Mouse (Mus musculus): Measurements from ENCODE around the gene Isy1.

Gene Isy1

DNA sequence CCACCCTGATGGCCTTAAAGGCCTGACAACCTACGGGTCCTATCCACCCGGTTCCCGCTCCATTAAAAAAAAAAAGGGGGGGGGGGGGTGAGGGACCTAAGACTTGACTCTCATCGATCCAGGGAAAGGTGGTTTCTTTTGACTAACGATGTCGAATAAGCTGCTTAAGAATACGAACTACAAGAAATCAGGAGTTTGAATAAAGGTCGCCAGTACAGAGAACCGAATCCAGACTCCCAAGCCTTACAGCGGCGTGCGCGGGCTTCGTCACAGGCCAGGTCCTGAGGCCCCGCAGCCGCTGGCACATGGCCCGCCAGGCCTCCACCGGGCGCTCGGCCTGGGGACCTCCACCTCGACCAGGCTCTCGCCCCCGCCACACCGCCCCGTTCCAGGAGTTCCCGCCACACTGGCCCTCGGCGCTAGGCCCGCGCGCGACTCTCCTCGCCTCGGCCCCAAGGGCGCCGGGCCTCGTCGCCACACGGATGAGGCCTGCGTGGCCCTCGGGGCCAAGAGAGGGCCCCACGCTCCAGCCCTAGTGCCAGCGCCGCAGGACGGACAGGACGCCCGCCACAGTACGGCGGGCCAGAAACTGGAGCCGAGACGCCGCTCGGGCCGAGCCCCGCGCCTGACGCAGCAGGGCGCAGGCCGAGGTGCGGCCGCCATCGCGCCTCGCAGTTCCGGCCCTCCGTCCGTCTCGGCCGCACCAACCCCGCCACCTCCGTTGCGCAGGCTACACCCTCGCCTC is 11.7 kb upstream of the Isy1 start:
- no peak for DNase-seq (ENCODE audit: low read depth)

DNA sequence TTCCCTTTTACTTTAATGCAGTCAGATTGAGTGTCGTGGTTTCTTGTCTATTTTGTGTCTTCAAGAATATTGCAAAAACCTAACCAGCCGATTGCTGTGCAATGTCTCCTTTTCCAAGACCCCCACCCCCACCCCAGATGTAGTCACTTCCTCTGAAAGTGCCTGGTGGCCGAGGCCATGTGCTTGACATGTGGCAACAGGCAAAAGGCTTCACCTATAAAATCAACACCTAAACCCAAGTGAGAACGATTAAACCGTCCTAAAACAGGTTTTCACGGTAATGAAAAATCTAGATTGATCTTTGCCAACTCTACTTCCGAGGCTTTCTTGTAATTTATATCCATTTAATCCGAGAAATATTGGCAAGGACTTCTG is 11.2 kb upstream of the Isy1 start:
- peak; percentile 91 for DNase-seq (ENCODE audit: low read depth)

DNA sequence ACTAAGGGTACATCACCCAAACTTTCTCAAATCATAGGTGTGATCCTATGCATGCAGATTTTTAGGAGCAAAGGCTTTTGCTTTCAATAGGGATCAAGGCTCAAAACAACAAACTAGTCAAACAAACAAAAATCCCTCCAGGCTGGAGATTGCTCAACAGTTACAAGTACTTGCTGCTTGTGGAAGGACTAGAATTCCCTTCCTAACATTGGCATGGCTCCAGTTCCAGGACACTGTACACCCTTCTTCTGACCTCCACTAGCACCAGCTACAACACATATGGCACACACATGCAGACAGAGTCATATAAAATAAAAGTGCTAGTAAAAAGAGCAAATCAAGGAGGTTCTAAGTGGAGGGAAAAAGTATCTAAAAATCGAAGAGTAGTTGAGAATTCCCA is 8.2 kb upstream of the Isy1 start:
- DNase-seq (ENCODE audit: low read depth), result no peak

DNA sequence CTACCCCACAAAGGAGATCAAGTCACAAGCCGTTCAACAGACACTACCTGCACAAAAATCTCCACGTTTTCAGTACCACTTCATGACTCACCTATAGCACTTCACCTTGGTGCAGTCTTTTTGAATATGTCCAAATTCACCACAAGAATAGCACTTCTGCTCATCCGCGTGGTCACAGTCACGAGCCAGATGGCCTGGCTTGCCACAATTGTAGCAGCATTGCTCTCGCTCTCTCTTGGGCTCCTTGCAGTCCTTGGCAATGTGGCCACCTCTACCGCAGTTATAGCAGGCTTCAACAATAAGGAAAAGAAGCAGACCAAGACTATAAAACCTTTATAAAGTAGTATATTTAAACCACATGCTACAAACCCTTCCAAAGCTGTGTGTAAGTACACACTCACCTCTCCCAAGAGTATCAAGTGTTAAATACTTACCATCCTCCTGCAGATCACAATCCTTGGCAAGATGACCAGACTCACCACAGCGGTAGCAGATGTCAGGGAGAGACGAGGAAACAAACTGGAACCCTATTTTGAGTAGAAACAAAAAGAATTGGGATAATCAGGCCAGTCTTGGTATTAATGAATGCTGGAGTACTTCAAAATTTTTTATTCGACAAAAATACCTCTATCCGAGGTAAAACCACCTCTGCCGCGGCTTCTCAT is 6.6 kb upstream of the Isy1 start:
- no peak for DNase-seq (ENCODE audit: low read depth)

DNA sequence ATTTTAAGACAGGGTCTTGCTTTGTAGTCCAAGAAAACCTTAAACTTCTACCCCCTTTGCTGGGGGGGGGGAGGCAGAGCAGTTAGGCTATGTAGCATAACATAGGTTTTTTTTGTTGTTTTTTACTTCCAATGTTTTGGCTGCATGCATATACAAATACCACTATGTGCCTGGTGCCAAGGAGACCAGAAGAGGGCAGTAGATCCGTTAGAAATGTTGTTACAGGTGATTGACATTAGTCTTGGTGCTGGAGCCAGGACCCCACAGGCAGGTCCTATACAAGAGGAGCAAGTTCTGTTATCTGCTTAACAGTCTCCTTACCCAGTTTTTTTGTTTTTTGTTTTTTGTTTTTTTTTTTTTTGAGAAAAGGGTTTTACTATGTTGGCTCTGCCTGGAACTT is 3.7 kb upstream of the Isy1 start:
- peak; percentile 69 for DNase-seq (ENCODE audit: low read depth)

DNA sequence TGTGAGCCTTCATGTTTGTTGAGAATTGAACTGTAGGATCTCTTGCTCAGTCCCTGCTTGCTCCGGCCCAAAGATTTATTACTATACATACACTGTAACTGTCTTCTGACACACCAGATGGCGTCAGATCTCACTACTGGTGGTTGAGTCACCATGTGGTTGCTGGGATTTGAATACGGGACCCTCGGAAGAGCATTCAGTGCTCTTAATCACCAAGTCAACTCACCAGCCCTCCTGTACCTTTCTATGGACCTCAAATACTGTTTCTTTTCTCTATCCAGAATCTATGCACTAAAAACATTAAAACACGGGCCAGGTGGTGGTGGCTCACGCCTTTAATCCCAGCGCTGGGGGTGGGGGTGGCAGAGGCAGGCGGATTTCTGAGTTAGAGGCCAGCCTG is 3.0 kb upstream of the Isy1 start:
- DNase-seq (ENCODE audit: low read depth), result peak; percentile 68

DNA sequence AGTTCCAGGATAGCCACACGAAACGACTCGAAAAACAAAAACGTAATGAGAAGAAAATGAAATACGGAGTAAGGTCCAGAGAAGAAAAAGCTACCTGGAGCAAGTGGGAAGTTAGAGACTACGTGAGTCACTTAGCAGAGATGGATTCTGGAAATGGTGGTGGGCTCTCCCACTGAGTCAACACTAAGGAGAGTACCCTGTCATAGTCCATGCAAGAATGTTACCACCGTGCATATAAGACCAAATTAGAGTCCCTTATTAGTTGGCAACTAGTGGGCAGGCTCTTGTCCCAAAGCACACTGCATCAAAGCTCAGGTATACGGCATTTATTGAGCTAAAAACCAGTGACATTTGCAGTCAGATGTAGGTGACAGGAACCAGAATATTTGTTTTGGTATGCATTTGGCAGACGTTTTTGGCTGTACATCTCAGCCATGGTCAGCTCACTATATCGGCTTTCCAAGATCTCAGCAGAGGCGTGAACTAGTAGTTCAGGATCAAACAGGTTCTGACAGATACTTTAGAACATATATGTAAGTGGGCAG is 1.3 kb upstream of the Isy1 start:
- peak; percentile 32 for DNase-seq (ENCODE audit: low read depth)

DNA sequence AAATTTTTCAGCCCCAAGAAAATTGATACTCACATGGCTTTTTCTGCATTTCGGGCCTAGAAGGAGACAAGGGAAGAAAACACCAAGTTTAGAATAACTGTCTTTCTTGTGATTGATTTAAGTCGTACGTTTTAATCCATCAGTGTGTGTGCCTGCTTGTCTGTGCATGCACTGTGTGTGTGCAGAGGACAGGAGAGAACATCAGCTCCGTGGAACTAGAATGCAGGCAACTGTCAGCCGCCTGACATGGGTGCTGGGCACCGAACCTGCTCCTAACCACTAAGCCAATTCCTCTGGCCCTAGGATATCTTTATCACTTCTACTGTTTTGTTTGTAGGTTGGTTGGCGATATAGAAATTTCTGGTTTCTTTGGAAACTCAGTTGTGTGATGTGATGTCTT is 2.9 kb downstream of the Isy1 start, which contains the start of gene Gm45140:
Gene Gm45140 (minus strand): TSS at position 101 of the 400 bp plus-strand sequence.
- DNase-seq (ENCODE audit: low read depth), result no peak

DNA sequence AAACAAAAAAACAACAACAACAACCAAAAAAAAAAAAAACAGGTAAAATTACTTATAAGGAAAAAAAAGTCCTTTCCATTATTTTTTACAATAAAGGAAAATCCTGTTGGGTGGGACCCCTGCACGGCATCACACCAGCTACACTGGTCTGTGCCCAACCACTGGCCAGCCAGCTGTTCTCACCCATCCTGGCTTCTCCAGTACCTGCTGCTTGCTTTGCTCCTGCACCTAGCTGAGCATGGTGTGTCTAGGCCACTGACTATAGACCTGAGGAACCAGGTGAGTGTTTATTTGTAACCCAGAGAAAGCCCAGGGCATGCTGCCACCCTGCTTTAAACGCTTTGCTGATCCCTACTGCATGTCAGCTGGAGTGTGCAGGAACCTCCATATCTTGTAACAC is 18.2 kb downstream of the Isy1 start:
- DNase-seq (ENCODE audit: low read depth), result no peak

DNA sequence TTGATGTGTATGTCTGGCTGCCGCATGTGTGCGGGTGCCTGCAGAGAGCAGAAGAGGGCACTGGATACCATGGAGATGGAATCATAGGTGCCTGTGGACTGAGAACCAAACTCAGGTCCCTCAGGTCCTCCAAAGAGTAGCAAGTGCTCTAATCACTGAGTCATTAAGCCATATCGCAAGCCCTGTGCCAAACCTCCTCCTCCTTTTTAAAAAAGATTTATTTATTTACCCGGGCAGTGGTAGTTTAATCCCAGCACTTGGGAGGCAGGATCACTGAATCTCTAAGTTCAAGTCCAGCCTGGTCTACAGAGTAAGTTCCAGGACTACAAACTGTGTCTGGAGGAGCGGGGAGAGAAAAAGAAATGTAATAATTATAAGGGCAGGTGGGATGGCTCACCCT is 24.1 kb downstream of the Isy1 start:
- no peak for DNase-seq (ENCODE audit: low read depth)

DNA sequence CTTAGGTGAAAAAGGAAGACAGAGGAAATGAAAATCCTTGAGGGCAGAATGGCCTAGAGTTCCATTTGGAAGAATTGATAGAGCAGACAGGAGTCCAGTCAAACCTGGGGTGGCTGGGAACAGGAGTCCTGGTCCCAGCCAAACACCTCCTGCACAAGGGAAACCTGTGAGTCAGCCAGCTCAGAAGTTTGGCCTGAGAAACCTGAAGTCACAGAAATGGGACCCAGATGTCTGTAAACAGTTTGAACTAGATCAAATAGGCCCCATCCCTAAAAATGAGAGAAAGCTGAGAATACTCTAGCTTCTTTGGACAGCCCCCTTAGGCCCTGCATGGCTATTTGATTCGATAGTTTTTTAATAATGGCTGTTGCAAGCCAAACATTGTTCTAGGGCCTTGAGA is 25.9 kb downstream of the Isy1 start:
- no peak for DNase-seq (ENCODE audit: low read depth)

DNA sequence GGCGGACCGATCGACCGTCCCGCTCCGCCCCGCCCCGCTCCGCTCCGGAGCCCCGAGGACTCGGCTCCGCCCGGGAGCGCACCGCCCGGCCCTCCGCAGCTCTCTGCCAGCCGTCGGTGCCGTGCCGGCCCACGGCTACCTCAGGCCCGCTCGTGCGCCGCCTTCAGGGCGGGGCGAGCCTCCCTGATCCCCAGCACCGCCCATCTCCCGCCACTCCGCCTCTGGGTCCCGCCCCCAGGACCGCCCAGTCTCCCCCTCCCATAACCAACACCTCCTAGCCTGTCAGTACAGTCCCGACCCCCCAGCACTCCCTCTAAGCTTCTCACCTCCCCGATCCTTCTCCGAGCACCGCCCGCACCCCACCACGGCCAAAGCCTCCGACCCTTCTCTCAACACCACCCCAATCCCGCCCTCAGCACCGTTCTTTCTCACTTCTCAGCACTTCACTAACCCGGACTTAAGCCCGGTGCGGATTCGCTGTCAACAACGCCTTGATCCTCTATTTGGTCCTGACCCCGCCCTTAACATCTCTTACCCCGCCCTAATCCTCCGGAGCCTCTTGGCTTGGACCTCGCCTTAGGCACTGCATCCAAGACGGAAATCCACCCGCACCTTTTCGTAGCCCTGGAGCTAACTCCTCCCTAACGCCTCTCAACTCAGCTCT is 26.8 kb downstream of the Isy1 start, which contains the start of gene Rab43:
Gene Rab43 (minus strand): TSS at position 490 of the 664 bp plus-strand sequence.
- DNase-seq (ENCODE audit: low read depth), result peak; percentile 69

DNA sequence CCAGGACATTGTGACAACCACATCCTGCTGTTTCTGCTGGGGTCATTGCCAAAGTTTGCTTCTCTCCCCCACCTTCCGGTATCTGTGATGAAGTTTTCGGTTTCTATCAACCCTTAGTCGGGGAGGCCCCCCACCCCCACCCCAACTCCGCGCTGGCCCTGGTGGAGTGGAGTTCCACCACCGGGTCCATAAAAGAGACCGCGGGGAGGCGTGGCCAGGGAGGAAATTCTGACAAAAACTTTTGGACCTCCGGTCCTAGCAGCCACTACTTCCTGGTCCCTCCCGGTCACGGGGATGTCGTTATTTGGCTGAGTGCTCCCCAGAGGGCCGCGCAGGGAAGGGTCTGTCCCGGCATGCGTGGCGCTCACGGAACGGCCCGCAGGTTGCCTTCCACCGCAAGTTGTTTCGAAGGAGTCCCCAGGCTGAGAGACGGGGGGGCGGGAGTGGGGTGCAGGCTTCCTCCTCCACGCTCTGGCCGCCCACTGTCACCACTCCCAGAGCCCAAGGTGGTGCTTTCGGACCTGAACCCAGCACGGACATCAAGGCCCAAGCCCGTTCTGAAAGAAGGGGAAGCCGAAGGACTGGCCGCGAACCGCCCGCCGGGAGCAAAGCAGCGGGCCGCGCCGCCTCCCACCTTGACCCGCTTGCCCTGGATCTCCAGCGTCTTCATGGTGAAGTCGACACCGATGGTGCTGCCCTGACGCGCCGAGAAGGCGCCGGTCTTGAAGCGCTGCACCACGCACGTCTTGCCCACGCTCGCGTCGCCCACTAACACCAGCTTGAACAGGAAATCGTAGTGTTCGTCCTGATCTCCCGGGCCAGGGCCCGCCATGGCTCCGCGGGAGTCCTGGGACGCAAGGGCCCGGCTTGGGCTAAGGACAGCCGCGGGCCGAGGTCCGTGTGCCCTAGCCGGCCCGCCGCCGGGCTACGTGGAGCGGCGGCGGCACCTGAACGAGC is 27.6 kb downstream of the Isy1 start:
- DNase-seq (ENCODE audit: low read depth), result peak; percentile 85

DNA sequence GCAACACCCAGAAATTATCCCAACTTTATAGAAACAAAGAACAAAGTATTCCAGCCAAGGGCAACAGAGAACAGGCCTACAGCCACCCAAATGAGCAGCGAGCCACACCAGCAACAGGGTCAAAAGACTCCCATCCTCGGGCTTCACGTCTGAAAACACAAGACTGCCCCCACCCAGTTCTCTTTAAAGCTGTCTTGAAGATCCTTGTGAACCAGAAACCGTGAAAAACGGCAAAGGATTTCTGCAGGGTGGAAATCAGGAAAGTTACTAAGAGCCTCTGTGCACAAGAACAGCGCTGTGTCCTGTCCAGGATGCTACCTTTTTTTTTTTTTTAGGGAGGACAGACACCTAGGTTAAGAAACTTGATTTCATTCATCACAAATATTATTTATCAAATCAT is 28.3 kb downstream of the Isy1 start:
- DNase-seq (ENCODE audit: low read depth), result no peak

DNA sequence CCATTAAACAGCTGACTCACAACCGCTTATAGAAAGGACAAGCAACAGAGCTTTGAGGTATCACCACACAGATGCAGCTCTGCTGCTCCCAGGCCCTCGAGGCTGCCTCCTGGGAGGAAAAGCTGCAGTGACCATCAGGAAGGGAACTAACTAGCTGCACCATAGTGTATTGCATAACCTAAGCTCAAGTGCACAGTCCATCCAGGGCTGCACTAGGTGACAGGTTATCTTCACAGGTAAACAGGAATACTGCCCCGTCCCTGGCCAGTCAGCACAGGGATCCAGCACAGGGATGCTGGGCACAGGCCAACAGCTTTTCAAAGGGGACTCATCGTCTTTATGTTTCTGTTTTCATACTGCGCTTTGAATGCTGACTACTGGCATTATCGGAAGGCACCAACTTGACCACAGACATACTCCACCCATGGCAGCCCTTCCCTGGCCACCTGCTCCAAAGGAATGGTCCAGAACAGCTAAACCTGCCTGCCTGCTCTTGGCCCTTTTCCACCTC is 28.9 kb downstream of the Isy1 start:
- DNase-seq (ENCODE audit: low read depth), result peak; percentile 60

DNA sequence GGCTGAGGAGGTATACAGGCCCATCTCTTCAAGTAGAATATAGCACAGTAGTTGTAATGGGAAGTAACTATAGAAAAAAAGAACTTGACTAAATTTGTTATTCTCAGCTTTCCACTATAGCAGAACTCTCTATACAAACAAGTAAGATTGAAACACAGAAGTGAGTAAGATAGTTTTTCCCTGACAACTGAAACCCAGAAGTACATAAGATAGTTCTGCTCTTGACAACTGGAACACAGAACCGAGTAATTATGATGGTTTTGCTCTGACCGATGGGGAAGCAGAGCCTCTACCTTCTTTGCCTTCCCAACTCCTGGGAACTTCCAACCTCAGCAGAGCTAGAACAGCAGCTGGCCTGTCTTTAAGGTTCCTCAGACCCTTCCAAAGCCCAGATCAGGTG is 29.5 kb downstream of the Isy1 start:
- DNase-seq (ENCODE audit: low read depth), result no peak

DNA sequence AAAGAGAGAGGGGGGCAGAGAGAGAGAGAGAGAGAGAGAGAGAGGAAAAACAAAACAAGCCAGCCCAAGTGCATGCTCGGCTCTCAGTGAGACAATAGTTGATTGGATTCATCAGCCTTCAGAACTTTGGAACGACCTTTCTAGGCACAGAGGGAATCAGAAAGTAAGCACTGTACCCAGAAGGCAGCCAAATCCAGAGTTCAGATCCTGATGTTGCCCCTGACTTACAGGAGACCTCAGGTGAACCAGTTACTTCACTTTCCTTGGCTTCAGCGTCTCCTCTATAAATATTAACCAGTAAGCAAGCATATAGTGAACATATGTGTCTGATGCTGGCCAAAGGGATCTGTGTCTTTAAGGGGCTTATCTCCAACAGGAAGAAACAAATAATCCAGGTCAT is 30.1 kb downstream of the Isy1 start:
- no peak for DNase-seq (ENCODE audit: low read depth)

DNA sequence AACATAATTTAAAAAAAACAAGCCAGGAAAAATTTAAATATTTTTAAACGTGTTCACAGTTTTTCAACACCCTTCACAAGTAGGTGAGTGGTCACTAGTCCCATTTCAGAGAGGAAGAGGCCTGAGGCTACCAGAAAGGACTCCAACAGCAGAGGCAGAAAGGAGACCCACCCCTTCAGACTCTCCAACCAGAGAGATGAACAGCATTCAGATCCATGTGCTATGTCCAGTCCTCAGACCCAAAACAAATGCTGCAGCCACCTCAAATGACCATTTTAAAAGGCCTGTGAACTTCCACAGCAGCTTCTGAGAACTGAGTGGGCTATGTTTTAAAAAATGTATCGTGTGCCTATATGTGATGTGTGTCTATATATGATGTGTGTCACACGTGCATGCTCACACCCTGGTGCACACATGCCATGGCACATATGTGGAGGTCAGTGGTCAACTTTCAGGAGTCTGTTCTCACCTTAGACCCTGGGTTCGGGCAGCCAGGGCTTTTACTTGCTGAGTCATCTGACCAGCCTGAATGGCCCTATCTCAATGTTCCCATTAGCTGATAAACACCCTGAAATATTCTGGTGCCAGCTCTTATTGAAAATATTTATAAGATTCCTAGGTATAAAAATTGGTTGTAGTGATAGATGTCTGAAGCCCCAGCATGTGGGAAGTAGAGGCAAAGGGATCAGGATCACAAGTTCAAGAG is 30.7 kb downstream of the Isy1 start:
- no peak for DNase-seq (ENCODE audit: low read depth)

DNA sequence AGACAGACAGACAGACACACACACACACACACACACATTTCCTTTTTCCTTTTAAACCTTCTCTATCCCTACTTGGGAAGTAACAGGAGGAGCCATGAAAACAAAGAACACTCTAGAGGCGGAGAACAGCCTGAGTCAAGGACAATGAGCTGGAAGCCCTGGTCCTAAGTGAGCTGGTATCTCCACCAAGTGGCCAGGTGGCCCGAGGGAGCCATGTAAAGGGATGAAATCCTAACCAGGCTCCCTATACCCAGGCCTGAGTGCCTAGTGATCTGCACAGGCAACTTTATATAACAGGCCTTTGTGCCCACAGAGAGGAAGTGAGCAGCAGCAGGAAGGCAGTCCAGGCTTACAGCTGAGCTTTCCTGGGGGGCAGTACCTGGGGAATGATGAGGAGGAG is 31.7 kb downstream of the Isy1 start:
- DNase-seq (ENCODE audit: low read depth), result peak; percentile 39

DNA sequence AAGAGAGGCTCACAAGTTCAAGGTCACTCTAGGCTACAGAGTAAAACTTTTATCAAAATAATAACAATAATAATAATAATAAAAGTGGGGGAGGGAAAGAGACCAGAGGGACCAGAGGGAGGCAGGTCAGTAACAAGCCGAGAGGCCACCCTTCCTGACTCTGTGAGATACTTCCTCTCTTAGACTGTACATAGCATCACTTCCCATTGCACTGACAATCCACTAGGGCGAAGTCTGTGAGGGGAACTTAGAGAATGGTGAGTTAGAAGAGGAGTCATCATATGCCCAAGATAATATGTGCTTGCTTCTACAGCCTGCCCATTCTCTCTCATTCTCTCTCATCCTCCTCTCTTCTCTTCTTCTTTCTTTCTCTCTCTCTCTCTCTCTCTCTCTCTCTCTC is 32.6 kb downstream of the Isy1 start:
- DNase-seq (ENCODE audit: low read depth), result peak; percentile 73

DNA sequence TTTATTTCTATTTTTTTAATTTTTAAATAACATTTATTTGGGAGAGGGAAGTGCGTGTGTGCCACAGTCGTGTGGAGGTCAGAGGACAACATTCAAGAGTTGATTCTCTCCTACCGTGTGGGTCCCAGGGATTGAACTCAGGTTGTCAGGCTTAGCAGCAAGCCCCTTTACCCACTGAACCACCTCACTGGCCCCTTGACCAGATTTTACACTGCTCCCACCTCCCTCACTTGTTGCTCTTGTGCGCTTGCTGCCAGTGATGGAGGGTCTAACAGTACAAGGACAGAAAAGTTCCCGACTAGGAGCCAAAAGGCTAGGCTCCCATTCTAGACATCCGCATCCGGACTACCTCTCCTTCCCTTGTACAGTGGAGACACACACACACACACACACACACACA is 33.1 kb downstream of the Isy1 start:
- no peak for DNase-seq (ENCODE audit: low read depth)
